In genomic region chr4:83379036-83379435, GRCm38 (mm10) we compare ENCODE assay signal across 19 mouse cellular contexts.
"Had no signal": no experiment of that assay in that cellular context is flagged by ENCODE, and none has a peak within 500 bp of the region (broad histone marks: within the 10 kb centered on the region; RNA-seq: fewer than 3 reads in every experiment).

No protein-coding gene starts in this region.

- H3K4me3 ChIP-seq: limb, embryonic 10.5 days; limb, embryonic 13.5 days; liver, embryonic 13.5 days; lung, embryonic 15.5 days; neural tube, embryonic 13.5 days; stomach, embryonic 15.5 days had no signal

- H3K36me3 ChIP-seq: limb, embryonic 10.5 days; limb, embryonic 13.5 days; liver, embryonic 13.5 days; lung, embryonic 15.5 days; neural tube, embryonic 13.5 days; stomach, embryonic 15.5 days had no signal

- H3K9ac ChIP-seq: limb, embryonic 13.5 days; liver, embryonic 13.5 days; lung, embryonic 15.5 days; neural tube, embryonic 13.5 days; stomach, embryonic 15.5 days had no signal

- H3K4me1 ChIP-seq: limb, embryonic 10.5 days; limb, embryonic 13.5 days; liver, embryonic 13.5 days; neural tube, embryonic 13.5 days; stomach, embryonic 15.5 days had no signal

- H3K4me2 ChIP-seq: limb, embryonic 13.5 days; liver, embryonic 13.5 days; lung, embryonic 15.5 days; midbrain, embryonic 11.5 days; neural tube, embryonic 13.5 days; stomach, embryonic 15.5 days had no signal

- ATAC-seq: intestine, embryonic 16.5 days had no signal

- H3K27me3 ChIP-seq: limb, embryonic 13.5 days; liver, embryonic 13.5 days; lung, embryonic 15.5 days; neural tube, embryonic 13.5 days; stomach, embryonic 15.5 days had no signal

- DNase-seq: kidney, adult 18-20 months; kidney, adult 9 months; kidney, postnatal 10 days; kidney, postnatal 36 days; liver; liver, embryonic 13.5 days; lung, postnatal 4 days; midbrain, embryonic 14.5 days; retina, postnatal 1 day; right cerebral cortex, postnatal 25 days; spleen, adult 18-20 months; thymus, postnatal 36 days had no signal

- H3K9me3 ChIP-seq: limb, embryonic 10.5 days; limb, embryonic 13.5 days; liver, embryonic 13.5 days; lung, embryonic 15.5 days; neural tube, embryonic 13.5 days; stomach, embryonic 15.5 days had no signal

- H3K27ac ChIP-seq: limb, embryonic 10.5 days; limb, embryonic 13.5 days; liver, embryonic 13.5 days; lung, embryonic 15.5 days; neural tube, embryonic 13.5 days; stomach, embryonic 15.5 days had no signal
